Mouse (Mus musculus) ZHBTc4 (cell line): Measurements from ENCODE around the gene Dnah11.
A peak's percentile ranks its signal among the peaks of the same experiment; 100 is the strongest.

Source experiments
- DNase-seq: peaks from one replicate; pipeline ENCODE4 v3.0.0-alpha.2; 2011; ENCODE audit warnings: low read depth, low spot score

Gene Dnah11

GRCm38 (mm10) chr12:117867708-117868564, 330.9 kb downstream of the Dnah11 start:
- no peak for DNase-seq

GRCm38 (mm10) chr12:117862655-117863054, 336.2 kb downstream of the Dnah11 start:
- DNase-seq: no peak

GRCm38 (mm10) chr12:117861249-117861648, 337.6 kb downstream of the Dnah11 start:
- DNase-seq: no peak

- no peak for DNase-seq
Measured at GRCm38 (mm10) chr12:117860840-117861239, 338.0 kb downstream of the Dnah11 start.

- no peak for DNase-seq
Measured at GRCm38 (mm10) chr12:117857884-117858283, 341.0 kb downstream of the Dnah11 start.

- DNase-seq: no peak
Measured at GRCm38 (mm10) chr12:117857023-117857422, 341.8 kb downstream of the Dnah11 start.

GRCm38 (mm10) chr12:117853316-117853715, 345.5 kb downstream of the Dnah11 start:
- peak; percentile 65 for DNase-seq

- DNase-seq: peak; percentile 28
Measured at GRCm38 (mm10) chr12:117850472-117850871, 348.4 kb downstream of the Dnah11 start.

GRCm38 (mm10) chr12:117848621-117849020, 350.2 kb downstream of the Dnah11 start:
- DNase-seq: no peak

- DNase-seq: no peak
Measured at GRCm38 (mm10) chr12:117844917-117845316, 353.9 kb downstream of the Dnah11 start.

GRCm38 (mm10) chr12:117844075-117844408, 354.8 kb downstream of the Dnah11 start:
- DNase-seq: no peak

- peak; percentile 92 for DNase-seq
Measured at GRCm38 (mm10) chr12:117843302-117844074, 355.4 kb downstream of the Dnah11 start.

- DNase-seq: no peak
Measured at GRCm38 (mm10) chr12:117842676-117843075, 356.2 kb downstream of the Dnah11 start.

- no peak for DNase-seq
Measured at GRCm38 (mm10) chr12:117840705-117841104, 358.1 kb downstream of the Dnah11 start.

- no peak for DNase-seq
Measured at GRCm38 (mm10) chr12:117837376-117837775, 361.5 kb downstream of the Dnah11 start.

GRCm38 (mm10) chr12:117835371-117835770, 363.5 kb downstream of the Dnah11 start:
- no peak for DNase-seq

GRCm38 (mm10) chr12:117834652-117835051, 364.2 kb downstream of the Dnah11 start:
- peak; percentile 28 for DNase-seq

- DNase-seq: no peak
Measured at GRCm38 (mm10) chr12:117832190-117832589, 366.7 kb downstream of the Dnah11 start.

GRCm38 (mm10) chr12:117831351-117831961, 367.4 kb downstream of the Dnah11 start:
- DNase-seq: no peak

- no peak for DNase-seq
Measured at GRCm38 (mm10) chr12:117828350-117828749, 370.5 kb downstream of the Dnah11 start.
